Mouse (Mus musculus) embryonic facial prominence, embryonic 15.5 days (tissue): ENCODE measurements around the gene Scnn1g. TPM values are rescaled to one million over a fixed set of nuclear protein-coding genes. Genes with fewer than 3 reads are reported as not detected.
A peak's percentile ranks its signal among the peaks of the same experiment; 100 is the strongest.

ENCODE experiments used
- ATAC-seq: fragments of 200-750 bp; cut with Nextera tagmentation; 2 replicates; pipeline ENCODE4 v1.8.0; 2017; ENCODE audit warnings: low read depth, moderate TSS enrichment; ENCODE audit not compliant: insufficient number of reproducible peaks, low FRiP score, low TSS enrichment
- H3K27ac ChIP-seq: fragments of 300-500 bp; sonication (generic); replicated peaks from 2 replicates; pipeline ENCODE4 v1.5.1; 2015; ENCODE audit warnings: mild to moderate bottlenecking, inconsistent platforms
- H3K27me3 ChIP-seq: fragments of 300-500 bp; sonication (generic); 2 replicates; pipeline ENCODE4 v1.6.1; 2015; ENCODE audit warnings: inconsistent platforms
- H3K36me3 ChIP-seq: fragments of 300-500 bp; sonication (generic); 2 replicates; pipeline ENCODE4 v1.6.1; 2015; ENCODE audit warnings: mild to moderate bottlenecking, inconsistent platforms
- H3K4me1 ChIP-seq: fragments of 300-500 bp; sonication (generic); 2 replicates; pipeline ENCODE4 v1.6.1; 2015; ENCODE audit warnings: inconsistent platforms
- H3K4me2 ChIP-seq: fragments of 300-500 bp; sonication (generic); replicated peaks from 2 replicates; pipeline ENCODE4 v1.6.1; 2015; ENCODE audit warnings: mild to moderate bottlenecking, inconsistent platforms
- H3K4me3 ChIP-seq: fragments of 300-500 bp; sonication (generic); replicated peaks from 2 replicates; pipeline ENCODE4 v1.5.1; 2015; ENCODE audit warnings: mild to moderate bottlenecking, inconsistent platforms
- H3K9ac ChIP-seq: fragments of 300-500 bp; sonication (generic); 2 replicates; pipeline ENCODE4 v1.6.1; 2015; ENCODE audit warnings: inconsistent platforms
- H3K9me3 ChIP-seq: fragments of 300-500 bp; sonication (generic); replicated peaks from 2 replicates; pipeline ENCODE4 v1.6.1; 2016; ENCODE audit warnings: inconsistent platforms
- WGBS: fragments of 180-500 bp; shearing (Covaris S2); methylation state at CpG from one replicate; pipeline ENCODE4 v1.1.7; 2015; 5-methylcytosine and 5-hydroxymethylcytosine counted together
- polyA plus RNA-seq: library from polyadenylated mRNA; unstranded; fragments of >200 nt; fragmentation: Nextera tagmentation; extraction: Ambion mirVana; gene quantifications from 2 replicates; pipeline ENCODE4 v1.2.1, GENCODE M21; 2015

Scnn1g gene
- 2.0 TPM in 2 replicates for polyA plus RNA-seq

DNA sequence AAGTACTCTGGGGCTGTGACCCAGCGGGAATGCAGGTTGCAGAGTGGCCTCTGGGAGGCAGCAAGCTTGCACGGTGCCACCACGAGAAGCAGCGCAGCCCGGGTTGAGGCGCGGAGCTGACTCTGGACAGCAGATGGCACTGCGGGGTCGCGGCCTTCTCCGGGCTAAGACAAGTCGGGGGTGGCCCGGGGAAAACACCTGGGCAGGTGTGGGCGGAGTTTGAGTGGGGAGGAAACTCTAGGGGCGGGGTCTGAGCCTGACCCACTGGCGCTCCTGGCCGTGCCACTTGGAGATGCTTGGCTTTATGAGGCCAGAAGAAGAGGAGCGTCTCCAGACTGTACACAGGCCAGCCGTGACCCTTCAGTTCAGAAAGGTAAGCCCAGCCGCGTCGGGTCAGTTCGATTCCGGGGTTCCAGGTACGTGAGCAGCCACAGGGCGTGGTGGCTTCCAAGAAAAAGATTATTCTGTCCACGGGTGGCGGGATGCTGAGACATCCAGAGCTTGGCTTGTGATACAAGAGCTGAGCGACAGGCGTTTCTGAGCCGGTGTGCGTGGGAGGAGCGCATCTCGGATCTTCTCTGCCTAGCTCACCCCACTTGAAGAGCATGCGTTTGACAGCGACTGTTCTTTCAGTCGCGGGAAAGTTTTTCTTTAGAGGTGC lies at the start of gene Scnn1g:
Gene Scnn1g (plus strand): TSS at position 309 of the 661 bp plus-strand sequence.
- peak within 1 kb of the TSS; percentile 40 for H3K4me3 ChIP-seq
- H3K9ac ChIP-seq = no peak within 1 kb of the TSS
- H3K36me3 ChIP-seq = no peaks in the 10 kb centered on the region
- H3K27ac ChIP-seq = no peak within 1 kb of the TSS
- H3K4me1 ChIP-seq = peaks cover 7% of the 10 kb centered on the region
- WGBS = under 1% methylated on average over 38 of the region's 38 CpGs
- H3K4me2 ChIP-seq = peak within 1 kb of the TSS; percentile 63
- peak; percentile 85 for ATAC-seq
- H3K27me3 ChIP-seq = peaks cover 29% of the 10 kb centered on the region
- H3K9me3 ChIP-seq = no peaks in the 10 kb centered on the region

DNA sequence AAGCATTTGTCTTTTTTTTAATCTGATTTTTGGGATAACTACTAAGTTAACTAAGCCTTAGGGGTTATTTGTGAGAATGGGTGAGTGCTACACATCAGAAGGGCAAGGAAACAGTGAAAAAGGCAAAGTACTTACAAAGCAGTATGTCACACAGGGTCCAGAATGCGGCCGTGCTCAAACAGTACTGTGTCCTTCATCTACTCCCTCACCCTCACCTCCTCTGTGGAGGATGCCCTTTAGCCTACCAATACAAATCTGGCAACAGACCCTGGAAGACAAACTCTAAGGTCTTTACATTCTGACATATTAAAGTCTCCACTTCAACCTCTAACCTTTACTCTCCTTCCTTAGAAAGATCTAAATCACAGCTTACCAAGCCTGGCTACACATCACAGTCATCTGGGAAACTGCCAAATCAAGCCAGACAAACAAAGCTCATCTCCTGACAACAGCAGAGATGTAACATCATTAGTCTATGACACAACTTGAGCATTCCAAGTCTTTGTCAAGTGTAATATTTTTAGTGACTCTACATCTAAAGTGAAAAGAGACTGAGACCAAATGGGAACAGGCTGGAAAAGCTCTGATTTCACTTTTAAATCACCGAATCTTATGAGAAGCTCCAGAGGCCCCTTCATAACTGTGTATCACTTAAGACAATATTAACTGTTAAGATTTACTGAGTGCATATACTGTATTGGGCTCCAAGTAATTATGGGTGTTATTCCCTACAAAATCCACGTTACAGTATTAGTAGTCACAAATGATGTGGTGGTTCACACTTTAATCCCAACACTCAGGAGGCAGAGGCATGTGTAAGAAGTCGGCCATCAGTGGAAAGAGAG lies 48.9 kb upstream of the Scnn1g start:
- H3K4me2 ChIP-seq = no peak overlapping the region
- H3K36me3 ChIP-seq = no peaks in the 10 kb centered on the region
- H3K9ac ChIP-seq = no peak overlapping the region
- ATAC-seq = no peak
- H3K27me3 ChIP-seq = no peaks in the 10 kb centered on the region
- H3K9me3 ChIP-seq = no peaks in the 10 kb centered on the region
- WGBS = 91% methylated on average over 5 of the region's 5 CpGs
- no peak overlapping the region for H3K4me3 ChIP-seq
- no peak overlapping the region for H3K27ac ChIP-seq
- H3K4me1 ChIP-seq = no peaks in the 10 kb centered on the region

DNA sequence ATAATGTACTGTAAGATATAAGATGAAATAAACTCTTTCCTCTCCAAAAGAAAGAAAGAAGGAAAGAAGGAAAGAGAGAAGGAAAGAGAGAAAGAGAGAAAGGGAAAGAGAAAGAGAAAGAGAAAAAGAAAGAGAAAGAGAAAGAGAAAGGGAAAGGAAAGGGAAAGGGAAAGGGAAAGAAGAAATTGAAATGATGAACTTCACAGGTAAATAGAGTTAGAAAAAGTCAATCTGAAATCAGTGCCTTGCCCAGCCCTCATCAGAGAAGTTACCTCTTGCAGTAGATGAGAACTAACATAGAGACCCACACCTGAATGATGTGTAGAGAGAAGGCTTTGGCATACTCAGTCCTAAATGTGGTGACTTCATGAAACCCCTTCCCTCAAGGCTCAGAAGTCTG lies 44.9 kb upstream of the Scnn1g start:
- Histone ChIP-seq H3K4me3 (no peak overlapping the region), H3K4me2 (no peak overlapping the region), H3K4me1 (no peaks in the 10 kb centered on the region), H3K27ac (no peak overlapping the region), H3K9me3 (no peaks in the 10 kb centered on the region), H3K36me3 (no peaks in the 10 kb centered on the region), H3K9ac (no peak overlapping the region), H3K27me3 (no peaks in the 10 kb centered on the region)
- no peak for ATAC-seq

DNA sequence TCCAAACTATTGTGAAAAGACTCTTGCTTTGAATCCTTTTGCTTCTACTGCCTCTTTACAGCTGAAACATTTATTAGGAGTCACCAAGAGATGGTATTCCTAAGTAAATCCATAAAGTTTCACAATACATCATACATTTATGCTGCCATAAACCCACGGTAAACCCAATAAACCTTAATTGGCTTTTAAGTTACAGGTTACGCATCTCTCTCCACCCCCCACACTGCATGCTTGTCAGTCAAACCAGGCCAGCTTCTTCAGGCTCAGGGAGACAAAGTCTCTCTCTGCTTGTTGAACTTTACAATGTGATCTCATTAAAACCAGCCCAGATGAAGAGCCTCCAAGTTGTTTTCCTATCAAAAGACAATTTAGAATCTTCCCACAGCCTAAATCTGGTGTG lies 42.5 kb upstream of the Scnn1g start:
- no peak for ATAC-seq

DNA sequence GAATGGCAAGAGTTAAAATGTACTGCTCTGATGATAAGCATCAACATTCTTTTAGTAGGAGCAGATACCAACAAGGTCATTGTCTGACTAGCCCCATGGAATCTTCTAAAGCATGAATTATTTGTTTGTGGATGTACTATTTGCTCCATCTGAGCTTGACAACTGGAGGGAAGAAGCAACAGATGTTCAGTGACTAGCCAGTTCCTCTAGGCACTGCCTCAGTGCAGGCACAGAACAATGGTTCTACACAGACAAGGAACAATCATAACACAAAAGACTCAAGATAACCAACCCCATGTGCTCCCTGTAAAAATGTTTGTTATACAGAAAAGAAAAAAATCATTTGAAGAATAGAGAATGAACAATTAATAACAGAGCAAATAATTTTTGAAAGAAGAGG lies 37.1 kb upstream of the Scnn1g start:
- H3K4me2 ChIP-seq = no peak overlapping the region
- peak overlapping the region; percentile 72 for H3K27ac ChIP-seq
- no peak for ATAC-seq
- H3K36me3 ChIP-seq = no peaks in the 10 kb centered on the region
- no peaks in the 10 kb centered on the region for H3K9me3 ChIP-seq
- H3K4me1 ChIP-seq = peaks cover 18% of the 10 kb centered on the region
- H3K9ac ChIP-seq = no peak overlapping the region
- H3K27me3 ChIP-seq = no peaks in the 10 kb centered on the region
- H3K4me3 ChIP-seq = no peak overlapping the region

More for the DNA sequence above, 42.5 kb upstream of the Scnn1g start:
- Histone ChIP-seq H3K27me3 (no peaks in the 10 kb centered on the region), H3K9me3 (no peaks in the 10 kb centered on the region), H3K27ac (no peak overlapping the region), H3K36me3 (no peaks in the 10 kb centered on the region), H3K4me2 (no peak overlapping the region), H3K4me1 (peaks cover 2% of the 10 kb centered on the region; the same call in 1 of the 2 replicates), H3K4me3 (no peak overlapping the region), H3K9ac (no peak overlapping the region)
- 63% methylated on average over 2 of the region's 2 CpGs for WGBS

DNA sequence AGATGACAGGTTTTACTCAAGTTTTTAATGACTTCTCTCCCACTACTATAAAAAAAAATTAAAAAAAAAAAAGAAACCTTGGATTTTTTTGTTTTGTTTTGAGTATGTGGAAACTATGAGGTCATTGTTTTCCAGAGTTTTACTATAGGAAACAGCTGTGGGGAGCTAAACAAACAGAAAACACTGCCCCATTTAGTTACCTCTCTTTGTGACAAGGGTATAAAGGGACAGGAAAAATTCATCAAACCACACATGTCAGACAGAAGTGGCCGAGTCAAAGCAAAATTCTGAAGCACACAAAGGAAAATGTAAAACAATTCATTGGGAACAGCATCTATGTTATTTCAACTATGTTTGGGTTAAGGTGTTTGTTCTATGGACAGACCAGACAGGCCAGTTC lies 36.7 kb upstream of the Scnn1g start:
- no peak for ATAC-seq
- no peak overlapping the region for H3K4me2 ChIP-seq
- peak overlapping the region; percentile 58; the same call in 1 of the 2 replicates for H3K27ac ChIP-seq
- 30% methylated on average over 1 of the region's 1 CpGs for WGBS
- no peak overlapping the region for H3K9ac ChIP-seq
- H3K4me1 ChIP-seq = peaks cover 18% of the 10 kb centered on the region
- no peaks in the 10 kb centered on the region for H3K9me3 ChIP-seq
- no peaks in the 10 kb centered on the region for H3K27me3 ChIP-seq
- H3K4me3 ChIP-seq = no peak overlapping the region
- H3K36me3 ChIP-seq = no peaks in the 10 kb centered on the region

DNA sequence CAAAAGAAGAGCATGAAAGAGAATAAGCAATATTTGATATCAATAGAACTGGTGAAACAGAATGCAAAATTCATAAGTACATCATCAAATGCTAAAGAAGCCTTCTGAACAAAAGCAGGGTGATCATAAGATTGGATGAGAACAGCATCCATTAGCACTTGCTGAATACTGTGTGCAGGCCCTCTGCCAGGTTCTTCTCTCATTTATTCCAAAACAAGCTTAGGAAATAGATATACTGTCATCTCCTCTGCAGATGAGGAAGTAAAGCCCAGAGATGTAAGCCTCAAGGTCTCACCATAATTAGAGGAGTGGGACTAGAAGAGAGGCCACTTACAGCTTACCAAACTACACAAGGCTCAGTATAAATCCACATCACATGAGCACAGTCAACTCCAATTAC lies 35.1 kb upstream of the Scnn1g start:
- H3K9ac ChIP-seq = no peak overlapping the region
- H3K4me1 ChIP-seq = peaks cover 21% of the 10 kb centered on the region
- no peak overlapping the region for H3K27ac ChIP-seq
- ATAC-seq = no peak; the same call in 1 of the 2 replicates
- H3K27me3 ChIP-seq = no peaks in the 10 kb centered on the region
- H3K9me3 ChIP-seq = no peaks in the 10 kb centered on the region
- no peaks in the 10 kb centered on the region for H3K36me3 ChIP-seq
- H3K4me3 ChIP-seq = no peak overlapping the region
- H3K4me2 ChIP-seq = no peak overlapping the region

DNA sequence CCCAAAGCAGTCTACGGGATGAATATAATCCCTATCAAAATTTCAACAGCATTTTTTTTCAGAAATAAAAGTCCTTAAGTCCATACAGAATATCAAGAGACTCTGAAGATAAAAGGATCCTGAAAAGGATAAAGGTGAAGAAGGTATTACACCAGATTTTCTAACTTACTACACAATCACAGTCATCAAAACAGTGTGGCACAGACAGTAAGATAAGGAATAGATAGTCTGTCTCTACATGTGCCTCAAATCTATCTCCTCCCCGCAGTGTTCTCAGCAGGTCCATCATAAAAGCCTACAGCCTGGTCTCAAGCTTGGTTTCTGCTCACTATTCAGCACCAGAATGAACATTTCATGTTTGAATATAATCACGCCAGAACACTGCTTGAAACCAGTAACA lies 33.8 kb upstream of the Scnn1g start:
- no peak overlapping the region for H3K4me3 ChIP-seq
- H3K36me3 ChIP-seq = no peaks in the 10 kb centered on the region
- WGBS = 88% methylated on average over 3 of the region's 3 CpGs
- no peaks in the 10 kb centered on the region for H3K27me3 ChIP-seq
- no peaks in the 10 kb centered on the region for H3K9me3 ChIP-seq
- H3K4me2 ChIP-seq = no peak overlapping the region
- no peak overlapping the region for H3K9ac ChIP-seq
- ATAC-seq = no peak
- peaks cover 32% of the 10 kb centered on the region for H3K4me1 ChIP-seq
- H3K27ac ChIP-seq = no peak overlapping the region

DNA sequence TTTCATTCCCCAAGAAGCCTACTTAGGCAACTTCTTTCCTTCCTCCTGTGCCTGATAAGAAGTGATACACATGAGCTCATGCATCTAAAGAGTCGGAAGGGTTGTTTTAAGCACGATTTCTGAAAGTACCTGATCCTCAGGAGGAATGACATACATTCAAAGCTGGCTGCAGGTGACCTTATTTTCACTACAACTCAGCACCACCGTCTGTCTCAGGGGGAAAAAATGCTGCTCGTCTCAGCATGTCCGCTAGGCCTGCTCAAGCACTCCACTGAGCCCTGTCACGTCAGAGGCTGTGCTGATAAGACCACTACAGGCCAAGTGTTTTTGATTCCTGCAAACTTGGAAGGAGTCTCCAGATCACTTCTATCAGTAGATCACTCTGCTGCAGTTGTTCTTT lies 32.3 kb upstream of the Scnn1g start:
- Histone ChIP-seq H3K27me3 (no peaks in the 10 kb centered on the region), H3K9ac (no peak overlapping the region), H3K36me3 (no peaks in the 10 kb centered on the region), H3K4me1 (peaks cover 37% of the 10 kb centered on the region), H3K27ac (no peak overlapping the region), H3K4me2 (no peak overlapping the region), H3K4me3 (no peak overlapping the region), H3K9me3 (no peaks in the 10 kb centered on the region)
- ATAC-seq = no peak
- 54% methylated on average over 6 of the region's 6 CpGs for WGBS

DNA sequence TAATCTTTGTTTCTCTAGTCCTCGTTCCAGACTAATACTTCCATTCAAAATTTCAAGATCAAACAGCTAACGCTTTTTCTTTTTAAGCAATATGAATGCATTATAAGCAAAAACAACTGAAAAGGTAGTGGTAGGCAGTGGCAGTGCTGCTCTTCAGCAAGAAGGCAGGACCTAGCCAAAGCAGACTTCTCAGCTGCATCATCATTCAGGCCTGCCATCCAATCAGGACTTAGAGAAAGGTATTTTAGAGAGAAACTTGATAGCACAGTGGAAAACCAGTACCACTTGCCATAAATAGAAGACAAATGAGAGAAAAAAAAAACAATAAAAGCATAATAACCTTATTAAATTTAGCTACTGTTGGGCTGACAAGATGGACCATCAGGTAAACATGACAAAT lies 29.2 kb upstream of the Scnn1g start:
- Histone ChIP-seq H3K36me3 (no peaks in the 10 kb centered on the region), H3K9ac (no peak overlapping the region), H3K4me1 (peaks cover 26% of the 10 kb centered on the region), H3K9me3 (no peaks in the 10 kb centered on the region), H3K27me3 (no peaks in the 10 kb centered on the region), H3K27ac (no peak overlapping the region), H3K4me3 (no peak overlapping the region), H3K4me2 (peak overlapping the region; percentile 90; the same call in 1 of the 2 replicates)
- WGBS = 77% methylated on average over 2 of the region's 2 CpGs
- no peak for ATAC-seq

DNA sequence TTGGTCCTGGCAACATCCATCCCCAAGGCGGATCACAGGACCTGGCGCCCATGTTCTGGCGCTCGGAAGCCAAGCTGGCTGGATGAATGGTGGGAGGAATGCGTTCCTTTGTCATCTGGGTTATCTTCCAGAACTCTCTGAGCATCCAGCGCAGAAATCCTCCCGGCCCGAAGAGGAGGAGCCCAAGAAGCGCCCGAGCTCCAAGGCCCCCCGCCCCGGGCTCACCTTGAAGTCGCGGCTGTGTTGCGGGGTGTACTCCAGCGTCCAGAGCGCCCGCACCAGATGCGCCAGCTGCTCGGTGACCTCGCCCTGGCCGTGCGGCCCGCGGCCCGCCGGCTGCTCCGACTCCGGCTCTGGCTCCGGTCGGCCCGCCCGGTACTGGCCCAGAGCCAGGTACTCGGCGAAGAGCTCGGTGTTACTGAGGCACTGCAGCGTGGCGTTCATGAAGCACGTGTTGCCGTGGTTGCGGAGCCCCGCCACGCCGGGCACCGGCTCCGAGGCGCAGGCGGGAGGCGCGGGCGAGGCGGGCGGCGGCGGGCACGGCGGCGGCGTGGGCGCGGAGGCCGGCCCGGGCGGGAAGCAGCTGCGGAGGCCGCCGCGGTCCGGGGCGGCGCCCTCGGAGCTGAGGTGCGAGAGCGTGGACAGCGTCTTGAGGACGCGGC lies 27.7 kb upstream of the Scnn1g start:
- Histone ChIP-seq H3K4me1 (peaks cover 26% of the 10 kb centered on the region), H3K9me3 (no peaks in the 10 kb centered on the region), H3K9ac (peak overlapping the region; percentile 47), H3K27ac (peak overlapping the region; percentile 87), H3K4me2 (peak overlapping the region; percentile 90), H3K27me3 (no peaks in the 10 kb centered on the region), H3K36me3 (no peaks in the 10 kb centered on the region), H3K4me3 (peak overlapping the region; percentile 92)
- peak; percentile 13; the same call in 1 of the 2 replicates for ATAC-seq
- WGBS = under 1% methylated on average over 50 of the region's 77 CpGs
